Mouse (Mus musculus) NIH3T3 (cell line): ENCODE measurements around the gene Wdr46.

Experiments used
- DNase-seq: peaks from one replicate; pipeline ENCODE4 v3.0.0-alpha.2; 2012; ENCODE audit warnings: low read depth

The Wdr46 gene

GRCm38 (mm10) chr17:33911052-33911812, 29.2 kb upstream of the Wdr46 start:
- no peak for DNase-seq

- DNase-seq, result no peak
Measured at GRCm38 (mm10) chr17:33911813-33912414, 28.5 kb upstream of the Wdr46 start.

- DNase-seq, result no peak
Measured at GRCm38 (mm10) chr17:33913264-33913663, 27.2 kb upstream of the Wdr46 start.

- DNase-seq, result no peak
Measured at GRCm38 (mm10) chr17:33913905-33914304, 26.6 kb upstream of the Wdr46 start.

GRCm38 (mm10) chr17:33914969-33915391, 25.5 kb upstream of the Wdr46 start:
- no peak for DNase-seq

GRCm38 (mm10) chr17:33915671-33916250, 24.7 kb upstream of the Wdr46 start, which contains the start of the genes Tapbp and Zbtb22:
Tapbp (plus strand) TSS chr17:33915899.
Zbtb22 (plus strand) TSS chr17:33915904.
- peak; percentile 99 for DNase-seq

GRCm38 (mm10) chr17:33916294-33916693, 24.2 kb upstream of the Wdr46 start:
- no peak for DNase-seq

- DNase-seq, result no peak
Measured at GRCm38 (mm10) chr17:33916847-33917655, 23.4 kb upstream of the Wdr46 start.

GRCm38 (mm10) chr17:33917656-33918292, 22.7 kb upstream of the Wdr46 start:
- no peak for DNase-seq

GRCm38 (mm10) chr17:33918293-33919203, 21.9 kb upstream of the Wdr46 start:
- peak; percentile 41 for DNase-seq

- peak; percentile 94 for DNase-seq
Measured at GRCm38 (mm10) chr17:33919351-33920281, 20.8 kb upstream of the Wdr46 start.

- peak; percentile 93 for DNase-seq
Measured at GRCm38 (mm10) chr17:33920282-33921097, 20.0 kb upstream of the Wdr46 start.

GRCm38 (mm10) chr17:33921361-33921760, 19.1 kb upstream of the Wdr46 start:
- no peak for DNase-seq

GRCm38 (mm10) chr17:33924577-33925283, 15.7 kb upstream of the Wdr46 start:
- peak; percentile 76 for DNase-seq

- DNase-seq, result peak; percentile 27
Measured at GRCm38 (mm10) chr17:33925406-33926116, 14.9 kb upstream of the Wdr46 start.

- DNase-seq, result peak; percentile 51
Measured at GRCm38 (mm10) chr17:33926207-33926932, 14.1 kb upstream of the Wdr46 start.
